Mouse (Mus musculus): ENCODE results near the gene 4933427I04Rik. TPM values are rescaled to one million over a fixed set of nuclear protein-coding genes. Genes with fewer than 3 reads are reported as not detected.

Gene 4933427I04Rik
- total RNA-seq (2021), result not detected
- polyA plus RNA-seq (2012; rRNA removed), result not detected in 2 replicates
- long read RNA-seq, result 0 reads

DNA sequence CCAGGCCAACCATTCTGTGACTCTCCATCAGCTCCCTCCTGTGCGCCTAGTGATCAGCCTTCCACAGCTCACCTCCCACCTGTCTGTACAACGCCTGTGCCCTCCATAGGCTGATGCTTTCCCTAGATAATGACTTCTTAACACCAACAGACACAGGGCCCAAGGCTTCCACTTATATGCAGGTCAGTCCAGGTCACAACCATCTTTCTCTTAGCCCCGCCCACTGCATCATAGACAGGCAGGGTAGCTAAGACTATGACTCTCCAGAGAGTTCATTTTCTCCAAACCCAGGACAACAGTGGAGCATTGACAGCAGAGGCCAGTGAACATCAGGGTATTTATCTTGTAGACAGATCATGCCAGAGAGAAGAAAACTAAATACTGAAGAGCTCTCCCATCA lies at the start of gene 4933427I04Rik:
Gene 4933427I04Rik, plus strand, starts transcription at position 301 of the 400 bp plus-strand sequence.
- DNase-seq, result no peak

DNA sequence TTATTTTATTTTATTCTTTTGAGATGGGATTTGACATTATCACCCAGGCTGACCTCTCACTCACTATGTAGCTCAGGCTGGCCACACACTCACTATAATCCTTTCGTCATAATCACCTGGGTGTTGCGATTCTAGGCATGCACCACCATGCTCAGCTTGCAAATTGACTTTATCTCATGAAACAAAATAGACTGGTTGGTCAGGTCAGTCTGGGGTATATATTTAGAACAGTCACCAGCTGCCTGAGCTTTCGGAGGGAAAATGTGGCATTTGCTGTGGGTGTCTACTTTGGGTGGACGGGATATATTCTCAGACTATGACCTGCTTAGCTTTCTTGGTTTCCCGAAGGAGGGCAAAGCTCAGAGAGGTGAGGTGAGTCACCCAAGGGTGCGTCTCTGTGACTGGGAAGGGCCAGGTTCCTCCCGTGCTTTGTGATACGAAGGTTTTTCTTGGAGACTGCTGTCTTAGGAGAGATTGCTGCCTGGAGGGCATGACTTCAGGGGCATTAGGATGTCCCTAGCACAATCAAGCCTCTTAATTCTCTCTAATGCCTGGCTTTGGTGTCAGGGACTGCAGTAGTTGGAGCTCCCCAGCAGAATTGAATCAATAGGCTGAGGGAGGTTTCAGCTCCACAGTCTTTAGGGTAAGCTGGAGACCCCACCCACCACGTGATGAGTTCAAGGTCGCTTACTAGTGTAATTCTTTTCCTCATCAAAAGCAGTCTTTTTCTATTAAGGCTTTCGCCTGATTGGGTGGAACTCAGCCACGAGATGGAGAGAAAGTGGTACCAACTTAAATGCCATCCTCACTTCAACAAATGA lies 48.8 kb upstream of the 4933427I04Rik start:
- no peak for DNase-seq

DNA sequence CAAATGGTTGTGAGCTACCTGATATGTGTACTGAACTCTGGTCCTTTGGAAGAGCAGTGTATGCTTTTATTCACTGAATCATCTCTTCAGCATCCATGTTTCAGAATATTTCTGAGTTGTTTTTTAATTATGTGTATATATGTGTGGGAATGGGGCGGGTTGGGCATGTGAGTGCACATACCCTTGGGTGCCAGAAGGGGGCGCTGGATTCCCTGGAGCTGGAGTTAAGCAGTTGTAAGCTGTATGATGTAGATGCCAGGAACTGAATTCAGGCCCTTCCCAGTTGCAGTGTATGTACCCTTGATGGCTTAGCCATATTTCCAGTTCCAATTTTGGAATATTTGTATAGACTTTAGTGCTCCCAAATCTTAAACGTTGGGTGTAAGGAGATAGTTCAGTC lies 47.0 kb upstream of the 4933427I04Rik start:
- no peak for DNase-seq

DNA sequence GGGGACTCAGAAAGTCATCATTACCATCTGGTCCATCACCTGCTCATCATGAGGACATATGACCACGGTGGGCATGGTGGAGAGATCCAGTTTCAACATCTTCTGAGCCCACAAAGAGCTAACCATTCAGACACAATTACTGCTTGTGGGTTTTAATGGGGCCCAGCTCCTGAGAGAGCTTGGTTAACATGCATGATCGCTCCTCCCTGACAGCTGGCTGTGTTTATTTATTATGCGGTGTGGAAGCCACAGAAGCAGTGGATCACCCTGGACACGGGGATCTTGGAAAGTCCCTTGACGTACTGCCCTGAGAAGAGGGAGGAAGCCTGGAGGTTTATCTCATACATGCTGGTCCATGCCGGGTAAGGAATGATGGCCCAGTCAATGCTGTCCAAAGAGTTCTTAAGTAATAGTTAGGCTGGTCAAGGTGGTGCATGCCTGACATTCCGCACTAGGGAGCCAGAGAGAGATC lies 45.4 kb upstream of the 4933427I04Rik start:
- DNase-seq, result no peak

DNA sequence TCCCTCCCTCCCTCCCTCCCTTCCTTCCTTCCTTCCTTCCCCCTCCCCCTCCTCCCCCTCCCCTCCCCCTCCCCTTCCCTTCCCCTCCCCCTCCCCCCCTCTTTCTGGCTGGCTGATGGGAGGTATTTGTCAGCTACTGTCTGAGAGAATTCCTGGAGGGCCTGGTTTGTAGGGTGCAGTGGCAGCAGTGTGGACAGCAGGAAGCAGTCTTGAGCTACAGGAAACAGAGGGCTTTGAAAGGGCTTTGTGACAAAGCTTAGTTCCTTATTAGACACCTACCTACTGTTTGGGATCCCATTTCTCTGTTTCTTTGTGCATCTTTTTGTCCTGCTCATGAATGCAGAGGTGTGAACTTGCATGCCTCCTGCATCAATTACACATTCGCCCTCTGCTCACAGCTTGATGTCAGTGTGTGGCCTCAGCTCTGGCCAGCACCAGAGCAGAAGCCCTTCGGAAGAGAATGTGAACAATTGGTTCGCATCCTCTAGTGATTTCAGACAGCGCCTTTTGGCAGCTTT lies 40.3 kb upstream of the 4933427I04Rik start:
- no peak for DNase-seq

DNA sequence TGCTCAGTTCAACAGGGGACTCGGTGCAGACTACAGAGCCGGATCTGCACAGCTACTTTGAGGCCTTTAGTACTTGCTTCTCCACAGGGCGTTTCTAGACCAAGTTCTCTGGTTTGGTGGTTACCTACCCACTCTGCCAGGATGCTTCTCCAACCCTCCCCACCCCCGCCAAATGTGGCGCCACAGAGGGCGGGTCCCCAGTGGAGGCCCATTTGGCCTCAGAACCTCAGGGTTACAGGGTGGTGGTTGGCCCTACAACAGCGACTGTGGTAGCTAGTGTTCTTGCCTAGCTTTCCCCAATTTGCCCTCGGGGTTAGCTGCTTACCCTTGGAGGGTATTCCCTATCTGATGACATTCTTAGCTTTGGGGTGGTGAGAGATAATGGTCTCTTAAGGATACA lies 17.4 kb upstream of the 4933427I04Rik start:
- no peak for DNase-seq

DNA sequence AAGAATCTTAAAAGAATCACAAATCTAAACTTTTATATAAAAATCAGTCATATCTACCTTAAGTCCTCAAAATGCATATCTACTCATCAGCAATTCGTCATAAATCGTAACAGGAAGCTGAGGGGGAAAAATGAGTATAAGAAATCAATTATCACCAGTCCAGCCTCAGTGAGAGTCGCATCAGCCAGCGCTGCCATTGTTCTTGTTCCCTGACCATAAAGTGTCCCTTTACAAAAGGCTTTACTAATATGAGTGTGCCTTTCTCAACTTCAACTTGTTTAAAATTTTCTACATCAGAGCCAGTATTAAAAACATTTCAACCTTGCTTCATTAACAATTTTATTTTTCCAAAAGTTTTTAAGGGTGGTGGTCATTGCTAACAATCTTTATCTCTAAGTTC lies 2.6 kb upstream of the 4933427I04Rik start:
- no peak for DNase-seq

DNA sequence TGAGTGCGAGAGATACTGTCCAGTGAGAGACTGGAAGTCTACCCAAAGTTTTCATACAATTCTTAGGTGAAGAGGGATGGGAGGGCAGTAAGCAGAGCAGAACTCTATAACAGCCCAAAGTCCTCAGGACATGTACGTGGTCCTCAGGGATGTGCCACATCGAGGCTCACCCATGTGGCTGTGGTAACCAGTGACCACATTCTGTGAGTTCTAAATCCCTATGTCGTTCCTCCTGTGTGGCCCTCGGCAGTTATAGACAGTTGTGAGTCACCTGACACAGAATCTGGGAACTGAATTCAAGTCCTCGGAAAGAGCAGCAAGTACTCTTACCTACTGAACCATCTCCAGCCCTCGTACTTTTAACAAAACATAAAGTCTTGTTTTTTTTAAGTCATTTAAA lies 1.4 kb upstream of the 4933427I04Rik start:
- no peak for DNase-seq

DNA sequence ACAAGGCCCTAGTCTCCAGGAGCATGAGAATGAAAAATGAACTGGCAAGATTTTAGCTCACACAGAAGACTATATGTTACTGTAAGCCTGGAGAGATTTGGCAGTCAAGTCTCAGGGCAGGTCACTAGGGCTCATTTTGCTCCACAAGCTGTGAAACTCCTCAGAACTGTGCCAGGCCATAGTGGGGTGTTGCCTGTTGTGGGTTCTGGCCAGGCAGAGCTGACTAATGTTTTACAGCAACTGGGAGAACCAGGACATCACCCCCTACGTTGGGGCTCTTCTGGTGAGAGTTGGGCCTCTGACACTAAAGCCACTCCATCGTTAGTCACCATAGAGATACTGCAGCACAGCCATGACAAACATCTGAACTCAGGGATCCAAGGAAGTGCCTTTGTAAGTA lies 324 bp downstream of the 4933427I04Rik start:
- no peak for DNase-seq

DNA sequence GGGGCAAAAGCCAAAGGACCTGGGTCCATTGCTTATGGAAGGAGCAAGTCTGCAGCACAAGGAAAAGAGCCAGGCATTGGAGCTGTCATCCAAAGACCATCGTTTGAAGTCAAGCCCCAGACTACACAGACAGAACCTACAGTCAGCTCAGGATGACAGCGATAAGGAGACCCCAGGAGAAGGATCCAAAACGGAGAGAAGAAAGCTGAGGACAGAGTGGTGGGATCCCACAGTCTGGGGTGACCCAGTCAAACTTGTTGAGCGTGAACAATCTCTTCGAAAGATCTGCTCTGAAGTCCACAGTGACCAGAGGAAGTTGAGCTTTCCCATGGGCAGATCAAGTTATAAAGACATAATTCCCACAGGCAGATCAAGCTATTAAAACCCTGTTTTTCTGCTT lies 1.1 kb downstream of the 4933427I04Rik start:
- DNase-seq, result no peak

DNA sequence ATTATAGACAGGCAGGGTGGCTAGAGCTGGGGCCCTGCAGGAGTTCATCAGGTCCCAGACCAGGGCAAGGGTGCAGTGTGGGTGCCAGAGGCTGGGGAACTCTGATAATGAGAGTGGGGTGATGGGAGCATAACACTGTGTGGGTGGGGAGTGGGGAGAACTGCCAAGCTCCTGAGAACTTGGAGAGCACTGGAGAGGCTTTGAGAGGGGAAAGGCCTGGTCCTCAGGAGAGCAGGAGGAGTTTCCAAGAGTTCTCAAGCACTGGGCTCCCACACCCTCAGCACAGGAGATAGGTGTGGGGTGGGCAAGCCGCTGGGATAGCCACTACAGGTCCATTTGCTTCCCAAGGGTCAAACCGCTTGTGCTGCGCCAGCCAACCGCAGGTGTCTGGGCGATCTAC lies 34.2 kb downstream of the 4933427I04Rik start:
- DNase-seq, result no peak

DNA sequence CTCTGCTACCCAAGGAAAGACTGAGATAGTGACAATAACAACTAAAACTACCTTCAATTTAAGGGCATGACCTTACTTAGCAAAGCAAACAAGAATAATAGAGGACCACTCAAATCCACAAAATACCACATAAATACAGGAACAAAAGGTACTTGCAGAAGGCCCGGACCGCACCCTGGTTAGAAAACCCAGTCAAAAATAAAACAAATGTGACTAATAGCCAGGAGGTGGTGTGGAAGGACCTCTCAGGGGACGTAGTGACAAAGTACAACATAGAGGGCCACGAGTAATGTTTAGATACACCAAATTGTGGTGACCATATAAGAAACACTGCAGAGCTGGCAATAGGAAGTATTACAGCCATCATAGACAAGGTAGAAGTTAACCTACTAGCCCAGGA lies 34.8 kb downstream of the 4933427I04Rik start:
- no peak for DNase-seq

DNA sequence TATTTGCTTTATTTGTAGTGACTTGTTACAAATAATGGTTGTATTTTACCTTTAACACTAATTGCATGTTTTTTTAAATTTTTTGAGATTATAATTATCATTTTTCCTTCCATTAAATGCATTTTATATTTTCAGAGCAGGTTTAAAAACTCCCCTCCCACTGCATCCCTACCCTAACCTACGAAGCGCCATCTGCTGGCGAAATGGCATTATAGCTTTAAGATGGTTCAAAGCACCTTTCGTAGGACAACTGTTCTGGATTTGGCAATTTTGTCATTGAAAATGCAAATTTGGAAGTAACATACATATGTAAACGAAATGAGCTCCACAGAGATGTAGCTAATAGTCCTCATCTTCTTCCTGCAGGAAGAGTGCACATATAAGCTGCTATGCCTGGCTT lies 39.2 kb downstream of the 4933427I04Rik start:
- DNase-seq, result no peak

DNA sequence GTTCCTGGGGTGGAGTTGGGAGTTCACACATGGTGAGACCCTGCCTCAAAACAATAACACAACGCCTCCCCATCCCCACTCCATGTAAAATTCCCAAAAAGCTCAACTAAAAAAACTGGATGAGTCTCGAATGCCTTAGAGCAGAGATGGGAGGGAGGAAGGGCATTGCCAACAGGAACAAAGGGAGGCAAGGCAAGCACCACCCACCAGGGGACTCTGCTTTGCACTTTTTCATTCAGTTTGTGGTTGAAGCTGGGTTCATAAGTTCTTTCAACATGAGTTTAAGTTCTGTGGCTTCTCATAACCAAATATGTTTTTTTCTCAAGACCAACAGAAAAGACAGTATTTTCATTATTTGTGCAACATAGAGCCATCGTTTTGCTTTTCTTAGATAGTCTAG lies 44.0 kb downstream of the 4933427I04Rik start:
- DNase-seq, result no peak

DNA sequence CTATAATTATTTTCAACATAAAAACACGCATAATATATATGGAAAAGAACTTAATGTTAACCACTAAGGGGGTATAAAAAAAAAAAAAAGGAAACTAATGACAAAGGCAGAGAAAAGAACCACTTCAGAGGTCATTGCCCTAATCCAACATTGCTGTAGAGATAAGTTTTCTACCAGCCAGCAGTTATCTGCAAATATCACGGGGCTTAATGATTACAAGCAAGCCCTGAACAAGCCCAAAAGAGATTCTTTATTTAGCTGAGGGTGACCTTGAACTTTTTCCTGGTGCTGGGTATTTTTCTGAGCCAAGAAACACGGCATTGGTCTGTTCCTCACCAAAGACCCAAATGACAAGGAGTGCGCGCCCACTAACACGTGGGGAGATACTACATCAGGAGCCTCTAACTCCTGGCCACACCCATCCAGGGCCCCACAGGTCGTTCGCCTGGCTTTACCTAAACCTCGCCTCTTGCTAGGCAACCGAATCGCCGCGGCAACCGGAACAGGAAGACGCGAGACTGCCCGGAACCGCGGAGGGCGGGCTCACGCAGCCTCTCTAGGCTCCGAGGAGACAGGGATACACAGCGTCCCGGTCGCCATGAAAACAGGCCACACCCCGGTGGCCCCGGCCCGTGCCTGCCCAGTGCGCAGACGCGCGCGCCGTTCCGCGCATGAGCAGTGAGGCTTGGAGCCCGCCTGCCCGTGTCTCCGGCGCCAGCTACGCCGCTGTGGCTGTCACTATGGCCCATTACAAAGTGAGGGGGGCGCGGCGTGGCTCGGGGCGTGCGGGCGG lies 45.0 kb downstream of the 4933427I04Rik start, which contains the start of gene Mycbp:
Gene Mycbp, plus strand, starts transcription at position 500 of the 793 bp plus-strand sequence.
- DNase-seq, result peak; percentile 100

DNA sequence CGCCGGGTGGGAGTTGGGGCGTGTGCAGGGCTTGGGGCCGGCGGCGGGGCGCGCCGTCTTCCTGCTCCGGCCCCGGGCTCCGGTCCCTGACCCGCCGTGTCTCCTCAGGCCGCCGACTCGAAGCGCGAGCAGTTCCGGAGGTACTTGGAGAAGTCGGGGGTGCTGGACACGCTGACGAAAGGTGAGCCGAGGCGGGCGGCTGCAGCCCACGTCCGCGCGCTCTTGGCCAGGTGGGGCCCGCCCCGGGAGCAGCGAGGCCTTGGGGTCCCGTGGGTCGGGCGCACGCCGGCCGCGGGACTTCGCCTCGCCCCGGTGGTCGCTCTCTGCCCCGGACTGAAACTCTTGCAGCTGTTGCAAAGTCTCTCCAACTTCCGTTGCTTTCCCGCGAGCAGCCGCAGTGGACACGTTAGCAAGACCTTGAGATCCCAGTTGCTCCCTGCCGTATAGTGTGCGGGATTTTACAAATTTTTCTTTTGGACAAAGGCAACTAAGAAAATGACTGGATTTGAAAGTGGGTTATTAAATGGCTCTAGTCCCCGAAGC lies 45.7 kb downstream of the 4933427I04Rik start:
- DNase-seq, result no peak

DNA sequence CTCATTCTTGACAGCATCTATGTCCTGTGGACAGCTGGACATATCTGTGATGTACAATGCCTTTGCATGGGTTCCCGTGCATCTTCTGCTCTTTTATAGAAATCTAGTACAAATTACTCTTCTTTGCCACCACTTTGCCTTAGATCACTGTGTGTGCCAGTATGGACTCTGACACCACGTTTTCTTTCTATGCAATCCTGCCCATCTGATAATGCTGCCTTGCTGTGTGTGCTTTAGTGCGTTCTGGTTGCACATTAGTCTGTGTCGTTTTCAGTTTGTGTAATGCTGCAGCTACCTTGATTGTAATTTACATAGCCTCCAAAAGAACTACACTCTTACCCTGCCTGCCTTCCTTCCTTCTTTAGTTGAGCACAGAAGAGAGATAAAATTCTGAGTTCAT lies 52.0 kb downstream of the 4933427I04Rik start:
- DNase-seq, result no peak

DNA sequence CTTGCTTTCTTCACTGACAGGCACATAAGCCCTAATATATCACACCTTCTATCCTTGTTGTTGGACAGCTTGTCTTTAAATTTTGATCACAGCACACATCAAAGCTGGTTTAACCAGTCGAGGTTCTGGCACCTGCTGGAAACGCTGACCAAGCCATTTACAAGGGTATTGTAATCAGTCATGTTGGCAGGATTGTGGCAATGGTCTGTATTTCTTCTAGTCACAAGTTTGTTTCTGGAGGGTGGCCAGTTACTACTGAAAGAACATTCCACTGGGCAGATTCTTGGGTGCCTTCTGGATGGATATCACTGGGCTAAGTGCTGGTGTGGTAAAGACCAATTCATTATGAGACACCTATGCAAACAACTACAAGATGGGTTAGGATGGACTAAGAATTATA lies 53.0 kb downstream of the 4933427I04Rik start:
- DNase-seq, result peak; percentile 62

Measured in adrenal gland, adult 2 months (tissue).